Mouse (Mus musculus) brain, embryonic 14.5 days (tissue): ENCODE results near the gene Nsun2. TPM values are rescaled to one million over a fixed set of nuclear protein-coding genes. Genes with fewer than 3 reads are reported as not detected.
"Not testable (repeated sequence)": the region's sequence is repeated elsewhere in the genome, so short reads cannot be mapped to it uniquely, and the experiment has no call there.

Experiments used
- DNase-seq: peaks from one replicate; pipeline ENCODE4 v3.0.0-alpha.2; 2011; ENCODE audit warnings: low read depth
- CTCF ChIP-seq: fragments of 200-500 bp; IDR thresholded peaks from 2 replicates; pipeline ENCODE4 v1.5.1; 2012; ENCODE audit warnings: inconsistent platforms, mild to moderate bottlenecking, moderate library complexity, borderline replicate concordance; ENCODE audit not compliant: insufficient read depth, insufficient read length; ENCODE audit errors: extremely low read depth
- POLR2A ChIP-seq: fragments of 200-500 bp; IDR thresholded peaks from 2 replicates; pipeline ENCODE4 v1.6.1; 2012; ENCODE audit warnings: mild to moderate bottlenecking, inconsistent platforms, borderline replicate concordance; ENCODE audit not compliant: poor library complexity, insufficient read depth, insufficient read length, severe bottlenecking; ENCODE audit errors: extremely low read depth
- polyA plus RNA-seq: library from polyadenylated mRNA; depleted of rRNA; stranded (reverse); fragments of >200 nt; gene quantifications from 2 replicates; pipeline ENCODE4 v1.2.3, GENCODE M21; 2012

Gene Nsun2
- polyA plus RNA-seq, 1 experiment, result 79.8 TPM

- TF ChIP-seq POLR2A, result no peak
- TF ChIP-seq CTCF, result no peak
- DNase-seq, result no peak
Measured at GRCm38 (mm10) chr13:69586337-69586736, 52.8 kb downstream of the Nsun2 start.

- TF ChIP-seq CTCF (no peak), POLR2A (no peak)
- DNase-seq, result no peak
Measured at GRCm38 (mm10) chr13:69587849-69588248, 54.3 kb downstream of the Nsun2 start.

GRCm38 (mm10) chr13:69588263-69588662 lies 54.7 kb downstream of the Nsun2 start:
- TF ChIP-seq POLR2A, result no peak
- no peak for TF ChIP-seq CTCF
- DNase-seq, result no peak

- no peak for DNase-seq
- TF ChIP-seq POLR2A, result no peak
- TF ChIP-seq CTCF, result no peak
Measured at GRCm38 (mm10) chr13:69591338-69591737, 57.8 kb downstream of the Nsun2 start.

- peak; percentile 15 for DNase-seq
- TF ChIP-seq CTCF, result no peak
- no peak for TF ChIP-seq POLR2A
Measured at GRCm38 (mm10) chr13:69592226-69592625, 58.7 kb downstream of the Nsun2 start.

- DNase-seq, result no peak
- TF ChIP-seq CTCF (no peak), POLR2A (no peak)
Measured at GRCm38 (mm10) chr13:69593453-69593852, 59.9 kb downstream of the Nsun2 start.

- no peak for DNase-seq
- no peak for TF ChIP-seq CTCF
- TF ChIP-seq POLR2A, result no peak
Measured at GRCm38 (mm10) chr13:69594577-69595256, 61.2 kb downstream of the Nsun2 start.

GRCm38 (mm10) chr13:69595911-69596310 lies 62.4 kb downstream of the Nsun2 start:
- TF ChIP-seq CTCF (no peak), POLR2A (no peak)
- DNase-seq, result no peak

GRCm38 (mm10) chr13:69596515-69596914 lies 63.0 kb downstream of the Nsun2 start:
- no peak for DNase-seq
- TF ChIP-seq CTCF (no peak), POLR2A (no peak)

- DNase-seq, result no peak
- TF ChIP-seq POLR2A (no peak), CTCF (no peak)
Measured at GRCm38 (mm10) chr13:69598867-69599266, 65.3 kb downstream of the Nsun2 start.

GRCm38 (mm10) chr13:69600863-69601262 lies 67.3 kb downstream of the Nsun2 start:
- not testable (repeated sequence) for DNase-seq

GRCm38 (mm10) chr13:69601321-69601720 lies 67.8 kb downstream of the Nsun2 start:
- no peak for DNase-seq
- TF ChIP-seq POLR2A (no peak), CTCF (no peak)

GRCm38 (mm10) chr13:69604670-69605069 lies 71.1 kb downstream of the Nsun2 start:
- no peak for DNase-seq
- TF ChIP-seq POLR2A, result no peak
- no peak for TF ChIP-seq CTCF

GRCm38 (mm10) chr13:69608734-69609133 lies 75.2 kb downstream of the Nsun2 start:
- DNase-seq, result no peak
- TF ChIP-seq CTCF (no peak), POLR2A (no peak)
